Mouse (Mus musculus) lung, postnatal 0 days (tissue): ENCODE results near the gene Tuba1b. TPM values are rescaled to one million over a fixed set of nuclear protein-coding genes. Genes with fewer than 3 reads are reported as not detected.
"Not testable (repeated sequence)": the region's sequence is repeated elsewhere in the genome, so short reads cannot be mapped to it uniquely, and the experiment has no call there.

Source experiments
- ATAC-seq: fragments of 200-750 bp; cut with Nextera tagmentation; 2 replicates; pipeline ENCODE4 v1.8.0; 2017; ENCODE audit warnings: moderate library complexity
- DNase-seq: peaks from one replicate; pipeline ENCODE4 v3.0.0-alpha.2; 2016; ENCODE audit warnings: low spot score
- H3K27ac ChIP-seq: fragments of 300-500 bp; sonication (generic); 2 replicates; pipeline ENCODE4 v1.5.1; 2014; ENCODE audit warnings: antibody characterized with exemption, mild to moderate bottlenecking, low read length, mixed read lengths
- H3K27me3 ChIP-seq: fragments of 300-500 bp; sonication (generic); replicated peaks from 2 replicates; pipeline ENCODE4 v1.6.1; 2014; ENCODE audit warnings: low read length, mixed read lengths; ENCODE audit not compliant: insufficient read depth
- H3K36me3 ChIP-seq: fragments of 300-500 bp; sonication (generic); 2 replicates; pipeline ENCODE4 v1.6.1; 2014; ENCODE audit warnings: low read length, mixed read lengths; ENCODE audit not compliant: insufficient read depth
- H3K4me1 ChIP-seq: fragments of 300-500 bp; sonication (generic); 2 replicates; pipeline ENCODE4 v1.6.1; 2014; ENCODE audit warnings: antibody characterized with exemption, low read depth, low read length, mixed read lengths; ENCODE audit not compliant: insufficient read depth
- H3K4me2 ChIP-seq: fragments of 300-500 bp; sonication (generic); replicated peaks from 2 replicates; pipeline ENCODE4 v1.6.1; 2014; ENCODE audit warnings: low read depth, mild to moderate bottlenecking, low read length, moderate library complexity, mixed read lengths
- H3K4me3 ChIP-seq: fragments of 300-500 bp; sonication (generic); 2 replicates; pipeline ENCODE4 v1.5.1; 2014; ENCODE audit warnings: low read depth, low read length
- H3K9ac ChIP-seq: fragments of 300-500 bp; sonication (generic); replicated peaks from 2 replicates; pipeline ENCODE4 v1.6.1; 2014; ENCODE audit warnings: low read depth, mild to moderate bottlenecking
- H3K9me3 ChIP-seq: fragments of 300-500 bp; sonication (generic); 2 replicates; pipeline ENCODE4 v1.6.1; 2016; ENCODE audit warnings: low read length, mixed read lengths
- CTCF ChIP-seq: IDR thresholded peaks from 2 replicates; pipeline ENCODE4 v1.5.1; 2016; ENCODE audit warnings: antibody characterized with exemption, mild to moderate bottlenecking
- EP300 ChIP-seq: IDR thresholded peaks from 2 replicates; pipeline ENCODE4 v1.6.1; 2016; ENCODE audit warnings: antibody characterized with exemption, mild to moderate bottlenecking, control low read depth
- WGBS: fragments of 180-500 bp; shearing (Covaris S2); extraction: QIAGEN DNeasy Blood & Tissue Kit; methylation state at CpG from one replicate; pipeline ENCODE4 v1.1.7; 2014; 5-methylcytosine and 5-hydroxymethylcytosine counted together
- polyA plus RNA-seq: library from polyadenylated mRNA; unstranded; fragments of >200 nt; fragmentation: Nextera tagmentation; extraction: Ambion mirVana; gene quantifications from 2 replicates; pipeline ENCODE4 v1.2.1, GENCODE M21; 2015

Gene Tuba1b
- polyA plus RNA-seq, 1 experiment from 2014 or later: 415 TPM

DNA sequence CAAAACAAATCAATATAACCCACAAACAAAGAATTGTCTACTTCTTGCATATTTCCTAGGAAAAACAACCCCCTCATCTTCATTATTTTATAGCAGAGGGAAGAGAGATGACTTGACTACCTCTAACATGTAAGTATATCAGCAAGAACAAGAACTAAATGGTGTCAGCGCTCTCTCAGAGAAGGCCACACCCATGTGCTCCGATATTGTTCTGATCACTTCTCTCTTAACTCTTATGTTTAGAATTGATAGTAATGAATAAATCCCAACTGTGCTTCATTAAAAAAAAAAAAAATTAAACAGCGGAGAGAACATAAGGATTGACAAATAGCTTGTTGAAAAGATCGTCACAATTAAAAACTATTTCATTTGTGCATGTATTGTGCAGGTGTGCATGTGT, 21.0 kb upstream of the Tuba1b start:
- Histone ChIP-seq H3K27ac (no peak overlapping the region), H3K9ac (no peak overlapping the region), H3K4me2 (no peak overlapping the region), H3K9me3 (no peaks in the 10 kb centered on the region), H3K27me3 (no peaks in the 10 kb centered on the region), H3K4me1 (no peaks in the 10 kb centered on the region), H3K36me3 (no peaks in the 10 kb centered on the region), H3K4me3 (no peak overlapping the region)
- ATAC-seq (no peak), DNase-seq (no peak)
- TF ChIP-seq CTCF (no peak), EP300 (no peak)
- 83% methylated on average over 4 of the region's 4 CpGs for WGBS

DNA sequence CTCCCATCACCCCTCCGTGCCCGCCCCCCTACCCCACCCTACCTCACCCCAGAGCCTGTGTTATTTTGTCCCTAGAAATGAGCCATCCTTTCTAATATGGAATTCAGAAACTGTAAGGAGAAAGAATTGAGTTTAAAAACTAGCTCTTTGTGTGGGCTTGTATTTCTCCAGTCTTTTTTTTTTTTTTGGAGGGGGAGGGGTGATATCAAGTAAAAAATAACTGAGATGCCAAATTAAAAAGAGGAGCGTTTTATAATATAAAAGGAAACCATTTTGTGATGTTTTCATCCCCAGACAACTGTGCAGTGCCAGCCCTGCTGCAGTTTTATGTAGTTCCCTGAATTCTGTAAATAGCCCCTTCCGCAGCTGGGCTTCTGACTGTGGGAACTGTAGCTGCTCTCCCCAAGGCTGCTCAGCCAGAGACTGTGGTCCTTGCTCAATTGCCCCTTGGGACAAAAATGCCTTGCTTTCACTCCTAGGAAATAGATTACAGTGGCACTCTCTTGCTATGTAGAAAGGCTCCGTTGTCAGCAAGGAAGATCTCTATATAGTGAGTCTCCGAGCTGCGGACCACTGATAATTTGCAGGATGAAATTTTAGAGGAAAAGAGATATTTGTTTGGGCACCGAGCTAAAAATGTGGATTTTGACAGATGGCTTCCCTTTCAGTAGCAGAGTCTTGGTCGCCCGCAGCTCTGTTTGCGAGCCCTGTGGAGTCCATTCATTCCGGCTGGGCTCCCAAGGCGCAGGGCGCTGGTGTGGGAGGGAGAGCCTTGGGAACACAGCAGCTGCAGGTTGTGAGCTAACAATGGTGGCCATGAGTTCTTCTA, 20.3 kb upstream of the Tuba1b start:
- no peaks in the 10 kb centered on the region for H3K9me3 ChIP-seq
- H3K4me2 ChIP-seq: peak overlapping the region; percentile 2; the same call in 1 of the 2 replicates
- ATAC-seq: no peak
- peak overlapping the region; percentile 20; the same call in 1 of the 2 replicates for H3K27ac ChIP-seq
- no peaks in the 10 kb centered on the region for H3K36me3 ChIP-seq
- no peak overlapping the region for H3K4me3 ChIP-seq
- H3K9ac ChIP-seq: no peak overlapping the region
- TF ChIP-seq EP300 (no peak), CTCF (no peak)
- H3K4me1 ChIP-seq: no peaks in the 10 kb centered on the region
- DNase-seq: peak; percentile 38
- WGBS: 38% methylated on average over 14 of the region's 14 CpGs
- H3K27me3 ChIP-seq: no peaks in the 10 kb centered on the region

DNA sequence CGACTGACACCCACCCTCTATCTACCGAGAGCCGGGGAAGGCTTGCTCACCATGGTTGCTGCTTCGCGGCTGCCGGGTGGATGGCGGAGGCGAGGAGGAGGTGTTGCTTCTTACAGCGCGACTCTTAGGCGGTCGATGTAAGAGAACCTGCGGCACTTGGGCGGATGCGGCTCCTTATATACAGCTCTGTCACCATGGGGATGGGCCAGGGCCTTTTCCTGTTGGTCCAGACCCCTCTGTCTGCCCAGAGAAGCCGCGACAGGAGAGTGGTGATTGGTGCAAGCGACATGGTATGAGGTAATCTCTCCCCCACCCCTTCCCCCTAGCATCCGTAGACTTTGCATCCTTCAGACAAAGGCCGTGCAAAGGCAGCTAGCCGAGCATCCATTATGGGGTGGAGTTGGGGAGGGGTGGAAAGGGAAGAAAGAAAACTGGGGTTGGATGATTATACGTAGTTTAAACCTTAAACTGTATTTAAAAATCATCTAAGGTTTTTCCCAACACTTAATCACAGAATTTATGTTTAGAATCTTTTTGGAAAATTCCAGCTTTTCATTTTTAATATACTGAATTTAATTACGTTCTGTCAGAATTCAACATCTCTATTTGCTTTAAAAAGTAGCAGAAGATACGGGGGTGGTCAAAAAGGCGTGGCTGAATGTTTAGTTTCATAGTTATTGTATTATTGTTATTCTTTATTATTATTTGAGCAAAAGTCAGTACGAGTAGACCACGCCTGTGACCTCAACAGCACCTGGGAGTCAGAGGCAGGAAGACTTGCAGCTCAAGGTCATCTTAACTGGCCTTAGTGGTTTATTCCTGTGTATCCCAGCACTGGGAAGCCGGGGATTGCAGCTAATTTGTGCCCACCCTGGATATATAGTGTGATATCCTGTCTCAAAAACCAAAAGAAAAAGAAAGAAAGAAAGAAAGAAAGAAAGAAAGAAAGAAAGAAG, 19.3 kb upstream of the Tuba1b start, which contains the start of the genes Gm49450 and Tuba1a:
Gene Gm49450 (minus strand): TSS at position 151 of the 956 bp plus-strand sequence.
Gene Tuba1a (minus strand): TSS at position 303 of the 956 bp plus-strand sequence.
- peak; percentile 66 for TF ChIP-seq EP300
- no peak for TF ChIP-seq CTCF
- 6% methylated on average over 28 of the region's 28 CpGs for WGBS
- Histone ChIP-seq H3K4me2 (peak within 1 kb of the TSS; percentile 59), H3K27ac (peak within 1 kb of the TSS; percentile 97), H3K4me1 (no peaks in the 10 kb centered on the region), H3K9ac (peak within 1 kb of the TSS; percentile 92), H3K27me3 (no peaks in the 10 kb centered on the region), H3K9me3 (no peaks in the 10 kb centered on the region), H3K4me3 (peak within 1 kb of the TSS; percentile 86), H3K36me3 (peaks cover 4% of the 10 kb centered on the region; the same call in 1 of the 2 replicates)
- ATAC-seq: peak; percentile 98
- peak; percentile 96 for DNase-seq

GRCm38 (mm10) chr15:98952751-98953400, 18.5 kb upstream of the Tuba1b start:
- peak overlapping the region; percentile 59 for H3K4me2 ChIP-seq
- no peaks in the 10 kb centered on the region for H3K9me3 ChIP-seq
- DNase-seq (peak; percentile 85), ATAC-seq (peak; percentile 79)
- peak overlapping the region; percentile 86 for H3K4me3 ChIP-seq
- H3K9ac ChIP-seq: peak overlapping the region; percentile 92
- H3K4me1 ChIP-seq: no peaks in the 10 kb centered on the region
- WGBS: under 1% methylated on average over 41 of the region's 41 CpGs
- TF ChIP-seq EP300: no peak
- peak; percentile 61 for TF ChIP-seq CTCF
- H3K27ac ChIP-seq: peak overlapping the region; percentile 97
- H3K27me3 ChIP-seq: no peaks in the 10 kb centered on the region
- peaks cover 4% of the 10 kb centered on the region; the same call in 1 of the 2 replicates for H3K36me3 ChIP-seq

DNA sequence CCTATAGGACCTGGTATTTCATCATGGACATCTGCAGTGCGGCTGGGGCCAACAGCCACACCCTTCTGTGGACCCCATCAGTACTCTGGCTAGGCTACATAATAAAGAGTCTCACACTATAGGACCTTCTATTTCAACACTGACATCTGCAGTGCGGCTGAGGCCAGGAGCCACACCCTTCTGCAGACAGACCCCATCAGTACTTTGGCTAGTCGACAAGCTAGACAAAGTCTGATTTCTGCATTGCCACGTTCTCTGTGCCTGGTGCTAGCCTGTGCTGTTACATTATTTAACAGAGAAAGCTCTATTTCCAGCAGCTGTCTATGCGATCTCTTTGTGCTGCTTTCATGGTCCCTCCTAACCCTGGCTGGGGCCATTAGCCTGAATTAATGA, 17.7 kb upstream of the Tuba1b start:
- peak; percentile 36 for DNase-seq
- H3K36me3 ChIP-seq: peaks cover 4% of the 10 kb centered on the region; the same call in 1 of the 2 replicates
- H3K9ac ChIP-seq: no peak overlapping the region
- H3K4me2 ChIP-seq: peak overlapping the region; percentile 59
- no peaks in the 10 kb centered on the region for H3K27me3 ChIP-seq
- H3K9me3 ChIP-seq: no peaks in the 10 kb centered on the region
- peak overlapping the region; percentile 86 for H3K4me3 ChIP-seq
- no peak for ATAC-seq
- H3K4me1 ChIP-seq: no peaks in the 10 kb centered on the region
- WGBS: 19% methylated on average over 5 of the region's 5 CpGs
- TF ChIP-seq EP300 (no peak), CTCF (no peak)
- H3K27ac ChIP-seq: no peak overlapping the region

- WGBS: 76% methylated on average over 7 of the region's 15 CpGs
- not testable (repeated sequence) for H3K4me1 ChIP-seq, H3K9me3 ChIP-seq, DNase-seq, H3K27me3 ChIP-seq, H3K27ac ChIP-seq, H3K36me3 ChIP-seq, H3K9ac ChIP-seq, ATAC-seq
- Histone ChIP-seq H3K4me2 (peak overlapping the region; percentile 59), H3K4me3 (peak overlapping the region; percentile 86)
These were observed 17.0 kb upstream of the Tuba1b start for GRCm38 (mm10) chr15:98951122-98952062.
